Mouse (Mus musculus): ENCODE results near the gene Map2k5. TPM values are rescaled to one million over a fixed set of nuclear protein-coding genes. Genes with fewer than 3 reads are reported as not detected.

Map2k5 gene
- polyA plus RNA-seq, 2 experiments: 37.1 to 37.5 TPM

GRCm38 (mm10) chr9:63234356-63234755, 143.3 kb downstream of the Map2k5 start:
- Histone ChIP-seq H3K4me3 (replicated peaks; ENCODE audit: low read length) (no peak overlapping the region), H3K9ac (ENCODE audit: low read depth, low read length, severe bottlenecking) (no peak overlapping the region), H3K27ac (replicated peaks; ENCODE audit: low read depth, low read length) (no peak overlapping the region), H3K36me3 (ENCODE audit: control insufficient read depth, insufficient read depth, low read length) (peaks cover 15% of the 10 kb centered on the region), H3K27me3 (ENCODE audit: control insufficient read depth, insufficient read depth, low read length) (no peaks in the 10 kb centered on the region), H3K4me2 (replicated peaks; ENCODE audit: low read depth, low read length, severe bottlenecking) (no peak overlapping the region), H3K9me3 (ENCODE audit: control insufficient read depth, low read length) (no peaks in the 10 kb centered on the region), H3K4me1 (ENCODE audit: control insufficient read depth, insufficient read depth, low read length) (no peaks in the 10 kb centered on the region)
- no peak for ATAC-seq (ENCODE audit: low FRiP score, low read depth)
- no peak for DNase-seq (ENCODE audit: low spot score)
- TF ChIP-seq POLR2A (IDR thresholded peaks at IDR 0.05; ENCODE audit: borderline replicate concordance, extremely low read depth, insufficient read depth, insufficient read length): no peak
- 67% methylated on average over 5 of the region's 5 CpGs for WGBS

- TF ChIP-seq POLR2A (IDR thresholded peaks at IDR 0.05; ENCODE audit: borderline replicate concordance, extremely low read depth, insufficient read depth, insufficient read length): no peak
- H3K4me3 ChIP-seq (replicated peaks; ENCODE audit: low read length): no peak overlapping the region
- H3K27ac ChIP-seq (replicated peaks; ENCODE audit: low read depth, low read length): no peak overlapping the region
- no peak overlapping the region for H3K9ac ChIP-seq (ENCODE audit: low read depth, low read length, severe bottlenecking)
- H3K27me3 ChIP-seq (ENCODE audit: control insufficient read depth, insufficient read depth, low read length): no peaks in the 10 kb centered on the region
- no peak for DNase-seq (ENCODE audit: low spot score)
- no peak for ATAC-seq (ENCODE audit: low FRiP score, low read depth)
- H3K9me3 ChIP-seq (ENCODE audit: control insufficient read depth, low read length): no peaks in the 10 kb centered on the region
- H3K4me2 ChIP-seq (replicated peaks; ENCODE audit: low read depth, low read length, severe bottlenecking): no peak overlapping the region
- H3K36me3 ChIP-seq (ENCODE audit: control insufficient read depth, insufficient read depth, low read length): peaks cover 15% of the 10 kb centered on the region
- H3K4me1 ChIP-seq (ENCODE audit: control insufficient read depth, insufficient read depth, low read length): no peaks in the 10 kb centered on the region
- WGBS: 46% methylated on average over 15 of the region's 15 CpGs
These were observed 147.4 kb downstream of the Map2k5 start for GRCm38 (mm10) chr9:63230289-63230688.

- WGBS: 77% methylated on average over 4 of the region's 4 CpGs
- no peak for ATAC-seq (ENCODE audit: low FRiP score, low read depth)
- Histone ChIP-seq H3K27ac (replicated peaks; ENCODE audit: low read depth, low read length) (no peak overlapping the region), H3K36me3 (ENCODE audit: control insufficient read depth, insufficient read depth, low read length) (peaks cover 15% of the 10 kb centered on the region), H3K9me3 (ENCODE audit: control insufficient read depth, low read length) (no peaks in the 10 kb centered on the region), H3K4me1 (ENCODE audit: control insufficient read depth, insufficient read depth, low read length) (no peaks in the 10 kb centered on the region), H3K27me3 (ENCODE audit: control insufficient read depth, insufficient read depth, low read length) (no peaks in the 10 kb centered on the region), H3K4me3 (replicated peaks; ENCODE audit: low read length) (no peak overlapping the region), H3K4me2 (replicated peaks; ENCODE audit: low read depth, low read length, severe bottlenecking) (no peak overlapping the region), H3K9ac (ENCODE audit: low read depth, low read length, severe bottlenecking) (no peak overlapping the region)
- DNase-seq (ENCODE audit: low spot score): no peak
- TF ChIP-seq POLR2A (IDR thresholded peaks at IDR 0.05; ENCODE audit: borderline replicate concordance, extremely low read depth, insufficient read depth, insufficient read length): no peak
These were observed 148.6 kb downstream of the Map2k5 start for GRCm38 (mm10) chr9:63229124-63229523.

GRCm38 (mm10) chr9:63222161-63222560, 155.5 kb downstream of the Map2k5 start:
- TF ChIP-seq POLR2A (IDR thresholded peaks at IDR 0.05; ENCODE audit: borderline replicate concordance, extremely low read depth, insufficient read depth, insufficient read length): no peak
- Histone ChIP-seq H3K9me3 (ENCODE audit: control insufficient read depth, low read length) (no peaks in the 10 kb centered on the region), H3K4me1 (ENCODE audit: control insufficient read depth, insufficient read depth, low read length) (peaks cover 13% of the 10 kb centered on the region), H3K27ac (replicated peaks; ENCODE audit: low read depth, low read length) (no peak overlapping the region), H3K27me3 (ENCODE audit: control insufficient read depth, insufficient read depth, low read length) (no peaks in the 10 kb centered on the region), H3K36me3 (ENCODE audit: control insufficient read depth, insufficient read depth, low read length) (peaks cover 4% of the 10 kb centered on the region; the same call in 1 of the 2 replicates), H3K9ac (ENCODE audit: low read depth, low read length, severe bottlenecking) (no peak overlapping the region), H3K4me2 (replicated peaks; ENCODE audit: low read depth, low read length, severe bottlenecking) (no peak overlapping the region), H3K4me3 (replicated peaks; ENCODE audit: low read length) (no peak overlapping the region)
- 85% methylated on average over 6 of the region's 6 CpGs for WGBS
- DNase-seq (ENCODE audit: low spot score): no peak
- no peak for ATAC-seq (ENCODE audit: low FRiP score, low read depth)

GRCm38 (mm10) chr9:63219851-63220250, 157.9 kb downstream of the Map2k5 start:
- Histone ChIP-seq H3K27me3 (ENCODE audit: control insufficient read depth, insufficient read depth, low read length) (no peaks in the 10 kb centered on the region), H3K27ac (replicated peaks; ENCODE audit: low read depth, low read length) (no peak overlapping the region), H3K9ac (ENCODE audit: low read depth, low read length, severe bottlenecking) (no peak overlapping the region), H3K4me2 (replicated peaks; ENCODE audit: low read depth, low read length, severe bottlenecking) (no peak overlapping the region), H3K9me3 (ENCODE audit: control insufficient read depth, low read length) (no peaks in the 10 kb centered on the region), H3K4me1 (ENCODE audit: control insufficient read depth, insufficient read depth, low read length) (peaks cover 13% of the 10 kb centered on the region), H3K36me3 (ENCODE audit: control insufficient read depth, insufficient read depth, low read length) (peaks cover 15% of the 10 kb centered on the region), H3K4me3 (replicated peaks; ENCODE audit: low read length) (no peak overlapping the region)
- 37% methylated on average over 7 of the region's 7 CpGs for WGBS
- no peak for ATAC-seq (ENCODE audit: low FRiP score, low read depth)
- DNase-seq (ENCODE audit: low spot score): no peak
- no peak for TF ChIP-seq POLR2A (IDR thresholded peaks at IDR 0.05; ENCODE audit: borderline replicate concordance, extremely low read depth, insufficient read depth, insufficient read length)

GRCm38 (mm10) chr9:63215031-63215430, 162.7 kb downstream of the Map2k5 start:
- 86% methylated on average over 2 of the region's 2 CpGs for WGBS
- no peak overlapping the region for H3K27ac ChIP-seq (replicated peaks; ENCODE audit: low read depth, low read length)
- H3K4me1 ChIP-seq (ENCODE audit: control insufficient read depth, insufficient read depth, low read length): peaks cover 7% of the 10 kb centered on the region
- H3K36me3 ChIP-seq (ENCODE audit: control insufficient read depth, insufficient read depth, low read length): peaks cover 21% of the 10 kb centered on the region; the same call in 1 of the 2 replicates
- no peaks in the 10 kb centered on the region for H3K9me3 ChIP-seq (ENCODE audit: control insufficient read depth, low read length)
- DNase-seq (ENCODE audit: low spot score) (no peak), ATAC-seq (ENCODE audit: low FRiP score, low read depth) (no peak)
- no peak for TF ChIP-seq POLR2A (IDR thresholded peaks at IDR 0.05; ENCODE audit: borderline replicate concordance, extremely low read depth, insufficient read depth, insufficient read length)
- no peaks in the 10 kb centered on the region for H3K27me3 ChIP-seq (ENCODE audit: control insufficient read depth, insufficient read depth, low read length)
- no peak overlapping the region for H3K4me3 ChIP-seq (replicated peaks; ENCODE audit: low read length)
- no peak overlapping the region for H3K9ac ChIP-seq (ENCODE audit: low read depth, low read length, severe bottlenecking)
- H3K4me2 ChIP-seq (replicated peaks; ENCODE audit: low read depth, low read length, severe bottlenecking): no peak overlapping the region

Data from limb, embryonic 14.5 days (tissue).